Mouse (Mus musculus) bone marrow macrophage, adult 2 months (primary cell): ENCODE data around the gene 1500009C09Rik.

Source experiments
- CTCF ChIP-seq: IDR thresholded peaks from 2 replicates; pipeline ENCODE4 v1.5.1; 2012; ENCODE audit warnings: low read depth, mild to moderate bottlenecking, low read length, moderate library complexity
- POLR2A ChIP-seq: IDR thresholded peaks from 2 replicates; pipeline ENCODE4 v1.6.1; 2012; ENCODE audit warnings: mild to moderate bottlenecking, low read depth, low read length, borderline replicate concordance

DNA sequence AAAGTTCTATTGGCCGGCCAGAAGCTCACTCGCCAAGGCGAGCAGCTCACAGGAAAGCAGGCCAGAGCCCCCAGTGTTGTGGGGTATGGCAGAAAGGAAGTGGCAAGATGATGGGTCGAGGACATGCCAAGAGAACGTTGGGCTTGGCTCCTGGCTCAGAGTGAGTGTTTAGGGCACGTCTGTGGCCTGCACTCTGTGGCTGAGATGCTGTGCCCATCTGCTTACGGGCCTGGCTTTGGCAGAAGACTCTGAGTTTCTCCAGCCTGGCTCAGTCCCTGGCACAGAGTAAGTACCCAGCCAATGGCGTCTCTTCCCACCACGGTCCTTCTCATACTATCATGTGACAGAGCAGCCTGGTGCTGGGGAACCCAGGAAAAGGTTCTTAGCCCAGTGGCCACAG, 16.6 kb downstream of the 1500009C09Rik start:
- no peak for TF ChIP-seq CTCF
- no peak for TF ChIP-seq POLR2A
